Mouse (Mus musculus) ES-E14 (cell line): ENCODE results near the gene Slc16a2. TPM values are rescaled to one million over a fixed set of nuclear protein-coding genes. Genes with fewer than 3 reads are reported as not detected.

ENCODE experiments used
- DNase-seq: peaks from one replicate; pipeline ENCODE4 v3.0.0-alpha.2; 2013; ENCODE audit warnings: low read depth, low spot score
- H3K27ac ChIP-seq: 2 replicates; pipeline ENCODE4 v1.5.1; 2012; ENCODE audit warnings: low read depth, mild to moderate bottlenecking, low read length, moderate library complexity, mixed read lengths; ENCODE audit not compliant: poor library complexity, insufficient read depth, severe bottlenecking
- H3K36me3 ChIP-seq: 2 replicates; pipeline ENCODE4 v1.6.1; 2012; ENCODE audit warnings: mild to moderate bottlenecking, low read length, moderate library complexity, mixed read lengths; ENCODE audit not compliant: control insufficient read depth, poor library complexity, insufficient read depth, severe bottlenecking
- H3K4me1 ChIP-seq, 2 experiments: fragments of 150-350 bp in 1 of 2; sonication (generic) in 1 of 2; 2 replicates each; pipeline ENCODE4 v1.6.1; 2012; ENCODE audit warnings: low read length in 2 of 2, mild to moderate bottlenecking in 1 of 2, mixed read lengths in 1 of 2; ENCODE audit not compliant: control insufficient read depth in 2 of 2, insufficient read depth in 2 of 2, poor library complexity in 1 of 2
- H3K4me3 ChIP-seq, 2 experiments: fragments of 150-350 bp in 1 of 2; sonication (generic) in 1 of 2; 2 replicates each; pipeline ENCODE4 v1.5.1; 2012; ENCODE audit warnings: low read length in 2 of 2, low read depth in 1 of 2, mild to moderate bottlenecking in 1 of 2, mixed read lengths in 1 of 2; ENCODE audit not compliant: insufficient read depth in 1 of 2, poor library complexity in 1 of 2, severe bottlenecking in 1 of 2
- H3K9ac ChIP-seq: 2 replicates; pipeline ENCODE4 v1.6.1; 2012; ENCODE audit warnings: low read depth, mild to moderate bottlenecking, low read length, mixed read lengths; ENCODE audit not compliant: poor library complexity, insufficient read depth, severe bottlenecking
- H3K9me3 ChIP-seq: fragments of 150-350 bp; sonication (generic); 2 replicates; pipeline ENCODE4 v1.6.1; 2012; ENCODE audit warnings: low read depth, mild to moderate bottlenecking, low read length; ENCODE audit not compliant: control insufficient read depth, insufficient read depth
- CHD2 ChIP-seq: IDR thresholded peaks from 2 replicates; pipeline ENCODE4 v1.6.1; 2014; ENCODE audit warnings: mild to moderate bottlenecking, low read depth, low read length, inconsistent platforms
- HCFC1 ChIP-seq: IDR thresholded peaks from 2 replicates; pipeline ENCODE4 v1.6.1; 2012; ENCODE audit warnings: low read length, inconsistent platforms, borderline replicate concordance; ENCODE audit not compliant: insufficient read depth
- MAFK ChIP-seq: IDR thresholded peaks from 2 replicates; pipeline ENCODE4 v1.6.1; 2014; ENCODE audit warnings: mild to moderate bottlenecking, low read depth, low read length, inconsistent platforms; ENCODE audit not compliant: insufficient read depth
- ZC3H11A ChIP-seq: IDR thresholded peaks from 2 replicates; pipeline ENCODE4 v1.6.1; 2012; ENCODE audit warnings: low read depth, mild to moderate bottlenecking, inconsistent platforms, low read length, borderline replicate concordance
- ZNF384 ChIP-seq: IDR thresholded peaks from 2 replicates; pipeline ENCODE4 v1.6.1; 2012; ENCODE audit warnings: low read depth, low read length, inconsistent platforms
- in situ Hi-C, 2 experiments: fragments of 600-800 bp; cut with MboI; formaldehyde crosslinking; loops; one replicate each; pipeline ENCODE4 v1.15.1; 2025; ENCODE audit warnings: low sequenced_read_pairs in 2 of 2, inconsistent platforms in 1 of 2; ENCODE audit not compliant: unreplicated experiment in 2 of 2
- total RNA-seq: library from RNA; depleted of rRNA; stranded (reverse); fragments of 300-350 nt; gene quantifications from 2 replicates; pipeline ENCODE4 v1.2.3, GENCODE M21; 2012; rRNA removed

The Slc16a2 gene
- total RNA-seq = 1.5 and 2.2 TPM in 2 replicates

DNA sequence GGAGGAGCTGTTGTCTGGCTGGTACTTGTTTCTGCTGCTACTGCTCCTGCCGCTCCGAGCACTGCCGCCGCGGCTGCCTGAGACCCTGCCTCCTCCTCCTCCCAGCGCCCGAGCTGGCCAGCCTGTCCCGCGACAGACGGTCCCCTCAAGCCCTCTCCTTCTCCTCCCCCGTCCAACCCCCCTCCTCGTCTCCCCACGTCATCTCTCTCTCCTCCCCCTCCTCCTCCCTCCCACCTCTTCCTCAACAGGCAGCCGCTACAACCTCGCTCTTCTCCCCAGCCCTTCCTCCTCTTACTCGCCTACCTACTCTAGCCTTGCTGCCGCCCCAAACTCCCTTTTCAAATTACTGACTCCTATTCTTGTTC is at the start of gene Slc16a2:
Slc16a2 (minus strand) TSS at position 152 of the 365 bp plus-strand sequence.
- Histone ChIP-seq H3K4me3 (peak within 1 kb of the TSS; percentile 52 to 76), H3K9me3 (no peaks in the 10 kb centered on the region), H3K27ac (no peak within 1 kb of the TSS), H3K4me1 (no peaks in the 10 kb centered on the region; a peak in 1 of 4 replicates), H3K36me3 (no peaks in the 10 kb centered on the region), H3K9ac (no peak within 1 kb of the TSS)
- DNase-seq = no peak
- in situ Hi-C loops = no loop called here
- TF ChIP-seq HCFC1 = no peak
- TF ChIP-seq CHD2 = no peak
- no peak for TF ChIP-seq ZC3H11A
- TF ChIP-seq ZNF384 = no peak
- no peak for TF ChIP-seq MAFK

DNA sequence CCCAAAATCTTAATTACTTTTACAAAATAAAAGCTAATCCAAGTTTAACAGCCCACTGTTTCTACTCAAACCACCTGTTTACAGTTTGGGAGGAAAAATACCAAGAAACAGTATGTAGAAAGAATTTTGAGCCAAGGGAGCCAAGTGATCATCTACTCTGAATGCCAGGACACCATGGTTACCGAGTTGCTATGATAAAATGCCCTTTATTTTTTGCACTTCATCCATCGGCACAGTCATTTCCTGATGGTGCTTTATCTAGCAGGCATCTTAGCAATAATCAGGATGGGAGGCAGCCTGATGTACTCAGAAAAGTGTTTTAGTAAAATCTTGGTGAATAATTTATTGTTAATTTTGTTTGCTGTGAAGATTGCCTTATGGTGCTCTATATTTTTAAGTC is 41.7 kb upstream of the Slc16a2 start:
- in situ Hi-C loops = no loop called here
- Histone ChIP-seq H3K36me3 (no peaks in the 10 kb centered on the region), H3K9ac (no peak overlapping the region), H3K27ac (no peak overlapping the region), H3K9me3 (no peaks in the 10 kb centered on the region), H3K4me3 (no peak overlapping the region), H3K4me1 (no peaks in the 10 kb centered on the region)
- DNase-seq = no peak
- no peak for TF ChIP-seq CHD2
- TF ChIP-seq HCFC1 = no peak
- TF ChIP-seq ZNF384 = no peak
- no peak for TF ChIP-seq MAFK
- no peak for TF ChIP-seq ZC3H11A

DNA sequence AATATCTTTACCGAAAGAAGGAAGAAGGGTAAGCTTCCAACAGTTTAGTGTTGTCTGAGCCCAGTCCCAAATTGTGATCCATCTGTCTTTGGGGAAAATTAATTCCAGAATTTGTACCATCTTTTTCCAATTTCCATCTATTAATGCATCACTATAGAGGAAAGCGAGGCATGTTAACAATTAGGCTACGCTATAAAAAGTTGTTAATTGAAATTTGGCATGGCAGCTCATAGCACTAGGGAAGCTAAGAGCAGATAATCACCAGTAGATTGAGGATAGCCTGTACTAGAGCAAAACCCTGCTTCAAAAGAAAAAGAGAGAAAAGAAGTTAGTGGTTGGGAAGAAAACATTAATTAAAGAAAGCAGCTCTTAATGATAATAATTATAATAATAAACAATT is 41.1 kb upstream of the Slc16a2 start:
- TF ChIP-seq ZNF384 (no peak), MAFK (no peak), ZC3H11A (no peak), HCFC1 (no peak), CHD2 (no peak)
- Histone ChIP-seq H3K36me3 (no peaks in the 10 kb centered on the region), H3K4me3 (no peak overlapping the region), H3K4me1 (no peaks in the 10 kb centered on the region), H3K9me3 (no peaks in the 10 kb centered on the region), H3K27ac (no peak overlapping the region), H3K9ac (no peak overlapping the region)
- no peak for DNase-seq
- in situ Hi-C loops = no loop called here

DNA sequence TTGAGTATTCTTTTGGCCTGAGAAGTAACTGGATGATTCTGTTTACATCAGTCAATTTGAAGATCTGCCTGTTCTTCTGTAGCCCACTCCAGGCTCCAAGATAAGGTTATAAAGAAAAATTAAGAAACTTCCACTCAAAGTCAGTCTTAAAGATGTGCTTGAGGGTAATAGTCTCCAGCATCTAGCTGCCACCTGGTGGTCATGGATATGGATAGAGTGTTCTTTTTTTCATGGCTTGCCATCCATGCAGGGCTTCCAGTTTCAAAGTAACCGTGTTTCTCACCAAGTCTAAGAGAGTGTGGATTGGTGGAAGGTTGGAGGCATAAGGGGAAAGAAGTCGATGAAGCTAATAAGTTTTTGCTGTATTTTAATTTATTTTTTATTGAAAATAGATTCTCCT is 23.5 kb upstream of the Slc16a2 start:
- no peaks in the 10 kb centered on the region for H3K9me3 ChIP-seq
- in situ Hi-C loops = no loop called here
- no peak for TF ChIP-seq CHD2
- TF ChIP-seq ZC3H11A = no peak
- TF ChIP-seq ZNF384 = no peak
- TF ChIP-seq HCFC1 = no peak
- TF ChIP-seq MAFK = no peak

DNA sequence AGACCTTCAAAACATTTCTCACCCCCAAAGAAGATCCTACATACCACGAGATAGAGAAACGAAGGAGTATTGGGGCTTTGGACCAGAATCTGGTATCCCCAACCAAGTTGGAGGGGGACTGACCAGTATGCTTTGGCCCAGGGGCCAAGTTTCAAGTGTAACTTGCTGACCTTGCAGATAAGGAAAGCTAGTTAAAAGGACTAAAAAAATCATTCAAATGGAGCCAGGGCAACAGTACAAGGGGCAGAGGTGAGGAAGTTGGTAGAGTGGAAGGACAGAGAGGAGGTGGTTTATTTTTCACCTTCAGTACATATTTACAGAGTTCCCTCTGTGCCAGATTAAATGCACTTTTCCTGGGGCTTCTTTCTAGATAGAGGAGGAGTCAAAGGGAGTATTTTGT is 7.1 kb upstream of the Slc16a2 start:
- no peak for DNase-seq
- Histone ChIP-seq H3K27ac (no peak overlapping the region), H3K36me3 (no peaks in the 10 kb centered on the region), H3K9me3 (no peaks in the 10 kb centered on the region), H3K4me1 (no peaks in the 10 kb centered on the region), H3K4me3 (no peak overlapping the region), H3K9ac (no peak overlapping the region)
- in situ Hi-C loops = no loop called here
- TF ChIP-seq ZNF384 = no peak
- TF ChIP-seq ZC3H11A = no peak
- no peak for TF ChIP-seq CHD2
- TF ChIP-seq MAFK = no peak
- TF ChIP-seq HCFC1 = no peak

More for the DNA sequence above, 23.5 kb upstream of the Slc16a2 start:
- H3K4me3 ChIP-seq = no peak overlapping the region
- no peak for DNase-seq
- no peak overlapping the region for H3K9ac ChIP-seq
- H3K4me1 ChIP-seq = no peaks in the 10 kb centered on the region
- no peak overlapping the region for H3K27ac ChIP-seq
- no peaks in the 10 kb centered on the region for H3K36me3 ChIP-seq
